Mouse (Mus musculus) activated CD4-positive, CD25-positive, alpha-beta regulatory T cell, adult 9 weeks (primary cell): ENCODE data around the gene Spindoc. TPM values are rescaled to one million over a fixed set of nuclear protein-coding genes. Genes with fewer than 3 reads are reported as not detected.

Experiments
- polyA plus RNA-seq: library from polyadenylated mRNA; unstranded; fragments of 100-300 nt; shearing (Covaris generic); gene quantifications from one replicate; pipeline ENCODE4 v1.2.1, GENCODE M21; 2017

Spindoc gene
- polyA plus RNA-seq, result 6.5 TPM

GRCm38 (mm10) chr19:7382903-7383865 is at the start of gene Spindoc:
Gene Spindoc, minus strand, starts transcription at chr19:7382994.

DNA sequence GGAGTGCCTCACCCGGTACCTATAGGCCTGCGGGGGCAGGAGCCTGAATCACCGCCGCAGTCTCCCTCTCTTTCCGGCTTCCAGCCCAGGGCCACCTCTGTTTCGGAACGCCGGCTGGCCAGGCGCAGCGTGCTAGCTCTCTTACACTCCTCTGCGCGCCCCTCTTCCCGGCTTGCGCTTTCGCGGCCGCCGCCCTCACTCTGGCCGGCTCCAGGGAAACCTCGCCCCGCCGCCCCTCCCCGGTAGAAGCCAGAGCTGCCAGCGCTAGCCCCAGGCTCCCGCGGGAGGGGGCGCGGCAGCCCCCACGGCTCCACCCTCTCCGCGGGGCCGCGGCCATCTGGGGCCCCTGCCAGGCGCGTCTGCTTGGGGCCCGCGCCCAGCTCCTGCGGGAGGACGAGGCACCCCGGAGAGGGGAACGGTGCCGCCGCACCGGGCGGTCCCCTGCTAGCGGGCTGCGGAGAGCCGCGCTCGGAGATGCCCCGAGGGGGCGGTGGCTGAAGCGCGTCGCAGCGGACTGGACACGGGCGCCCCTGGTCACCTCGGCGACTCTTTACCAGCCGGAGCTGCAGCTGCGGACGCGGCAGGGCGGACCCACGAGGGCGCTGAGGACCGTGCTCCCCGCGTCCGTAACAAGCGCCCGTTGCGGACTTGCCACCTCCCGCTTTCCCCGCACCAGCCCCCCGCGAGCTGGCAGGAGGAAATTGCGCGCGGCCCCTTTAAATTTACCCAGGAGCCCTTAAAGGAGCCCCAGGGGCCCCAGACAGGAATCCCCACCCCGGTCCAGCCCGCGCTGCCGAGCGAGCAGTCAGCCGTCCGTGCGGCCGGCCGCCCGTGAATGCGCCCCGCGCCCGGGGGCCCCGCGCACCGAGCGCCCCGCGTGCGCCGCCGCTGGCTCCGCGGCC is 34.3 kb upstream of the Spindoc start, which contains the start of gene 2700081O15Rik:
TSS of gene 2700081O15Rik (plus strand) at position 792 of the 902 bp plus-strand sequence.

GRCm38 (mm10) chr19:7341512-7342397 is 41.0 kb downstream of the Spindoc start, which contains the start of gene Mark2:
Gene Mark2, minus strand, starts transcription at chr19:7341860.

Other genes with a start within 250 kb of the Spindoc start
- 62.7 TPM for gene Otub1, start 176.7 kb downstream of the Spindoc start, polyA plus RNA-seq
- 556 TPM for gene Cox8a, start 165.4 kb downstream of the Spindoc start, polyA plus RNA-seq
- 47.0 TPM for gene Naa40, start 141.8 kb downstream of the Spindoc start, polyA plus RNA-seq
- gene Rcor2, start 115.7 kb downstream of the Spindoc start, polyA plus RNA-seq, result not detected
- 83.4 TPM for gene Mark2, start 41.1 kb downstream of the Spindoc start, polyA plus RNA-seq
- 0.09 TPM for gene 2700081O15Rik, start 34.6 kb upstream of the Spindoc start, polyA plus RNA-seq
- gene Rtn3, start 100.3 kb upstream of the Spindoc start, polyA plus RNA-seq, result 121 TPM
- gene Atl3, start 111.0 kb upstream of the Spindoc start, polyA plus RNA-seq, result 19.6 TPM
- 125 TPM for gene Pla2g16, start 174.5 kb upstream of the Spindoc start, polyA plus RNA-seq
- not detected for gene Lgals12, start 224.2 kb upstream of the Spindoc start, polyA plus RNA-seq
- not detected for gene Hrasls5, start 229.5 kb upstream of the Spindoc start, polyA plus RNA-seq